Mouse (Mus musculus): ENCODE measurements around the gene Klk14. TPM values are rescaled to one million over a fixed set of nuclear protein-coding genes. Genes with fewer than 3 reads are reported as not detected.
"Not testable (repeated sequence)": the region's sequence is repeated elsewhere in the genome, so short reads cannot be mapped to it uniquely, and the experiment has no call there.

Klk14 gene
- polyA plus RNA-seq, 1 experiment from 2014 or later = not detected

DNA sequence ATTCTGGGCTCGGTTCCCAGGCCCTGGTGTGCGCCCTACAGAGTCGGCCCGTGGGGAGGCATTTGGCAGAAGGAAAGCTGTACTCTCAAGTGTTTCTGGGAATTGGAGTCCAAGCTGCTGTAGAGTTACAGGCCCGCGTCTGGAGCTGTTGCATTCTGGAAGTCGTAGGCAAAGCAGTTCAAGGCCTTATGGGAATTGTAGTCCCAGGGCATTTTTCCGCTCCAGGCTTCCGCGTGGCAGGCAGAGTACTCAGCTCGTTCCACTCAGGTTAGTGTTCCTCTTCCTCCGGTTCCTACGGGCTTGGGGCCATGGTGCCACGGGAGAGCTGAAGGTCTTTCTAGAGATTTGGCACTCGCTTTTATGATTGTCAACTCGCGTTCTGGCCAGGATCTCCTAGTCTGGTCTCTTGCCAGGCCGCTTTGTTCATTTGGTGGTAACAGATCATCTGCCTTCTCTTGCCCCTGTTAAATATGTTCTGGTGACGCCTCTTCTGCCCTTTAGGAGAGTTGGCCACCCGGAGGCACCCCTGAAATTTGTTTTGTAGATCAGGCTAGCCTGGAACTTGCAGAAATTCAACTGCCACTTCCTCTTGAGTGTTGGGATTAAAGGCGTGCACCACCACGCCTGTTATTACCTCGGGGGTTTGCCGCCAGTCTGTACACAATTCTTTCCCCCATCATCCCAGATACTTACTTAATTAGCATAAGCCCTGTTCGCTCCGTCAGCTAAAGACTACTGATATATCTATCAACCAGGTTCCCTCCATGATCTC is 18.2 kb upstream of the Klk14 start, which contains the start of gene Ctu1:
TSS of gene Ctu1 (plus strand) at position 208 of the 772 bp plus-strand sequence.
- H3K9ac ChIP-seq = peak within 1 kb of the TSS; percentile 75
- peak within 1 kb of the TSS; percentile 77 for H3K4me2 ChIP-seq
- H3K27me3 ChIP-seq (replicated peaks) = no peaks in the 10 kb centered on the region
- 0 out of 2 replicates have a peak, but pooled peaks cover 3% of the 10 kb centered on the region for H3K9me3 ChIP-seq (replicated peaks)
- peaks cover 26% of the 10 kb centered on the region for H3K36me3 ChIP-seq
- H3K4me1 ChIP-seq (replicated peaks) = peaks cover 8% of the 10 kb centered on the region
- H3K4me3 ChIP-seq = peak within 1 kb of the TSS; percentile 65
- under 1% methylated on average over 26 of the region's 26 CpGs for WGBS
- ATAC-seq (ENCODE audit: insufficient number of reproducible peaks, low FRiP score) = peak; percentile 93
- no peak within 1 kb of the TSS for H3K27ac ChIP-seq (ENCODE audit: poor library complexity, severe bottlenecking)

- WGBS = 16% methylated on average over 10 of the region's 10 CpGs
- 0 out of 2 replicates have a peak, but pooled peaks cover 10% of the 10 kb centered on the region for H3K9me3 ChIP-seq (replicated peaks)
- peaks cover 8% of the 10 kb centered on the region for H3K4me1 ChIP-seq (replicated peaks)
- H3K4me3 ChIP-seq = peak overlapping the region; percentile 65
- no peaks in the 10 kb centered on the region for H3K27me3 ChIP-seq (replicated peaks)
- peak overlapping the region; percentile 77 for H3K4me2 ChIP-seq
- no peak for ATAC-seq (ENCODE audit: insufficient number of reproducible peaks, low FRiP score)
- peak overlapping the region; percentile 75 for H3K9ac ChIP-seq
- H3K36me3 ChIP-seq = peaks cover 34% of the 10 kb centered on the region
- no peak overlapping the region for H3K27ac ChIP-seq (ENCODE audit: poor library complexity, severe bottlenecking)
Observed at GRCm38 (mm10) chr7:43672581-43673260, 17.5 kb upstream of the Klk14 start.

DNA sequence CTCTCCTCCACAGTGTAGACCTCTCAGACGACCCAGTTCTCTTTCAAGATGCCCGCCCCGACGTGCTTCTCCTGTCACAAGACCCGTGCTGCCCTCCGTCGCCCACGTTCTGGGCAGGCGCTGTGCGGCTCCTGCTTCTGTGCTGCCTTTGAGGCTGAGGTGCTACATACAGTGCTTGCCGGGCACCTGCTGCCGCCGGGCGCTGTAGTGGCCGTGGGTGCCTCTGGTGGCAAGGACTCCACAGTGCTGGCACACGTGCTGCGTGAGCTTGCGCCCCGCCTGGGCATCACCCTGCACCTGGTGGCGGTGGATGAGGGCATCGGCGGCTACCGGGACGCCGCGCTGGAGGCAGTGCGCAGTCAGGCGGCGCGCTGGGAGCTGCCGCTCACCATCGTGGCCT is 15.1 kb upstream of the Klk14 start:
- H3K9ac ChIP-seq = no peak overlapping the region
- H3K27ac ChIP-seq (ENCODE audit: poor library complexity, severe bottlenecking) = no peak overlapping the region
- H3K4me2 ChIP-seq = no peak overlapping the region
- WGBS = 86% methylated on average over 32 of the region's 32 CpGs
- no peak overlapping the region for H3K4me3 ChIP-seq
- H3K4me1 ChIP-seq (replicated peaks) = peaks cover 8% of the 10 kb centered on the region
- no peak for ATAC-seq (ENCODE audit: insufficient number of reproducible peaks, low FRiP score)
- H3K9me3 ChIP-seq (replicated peaks) = 0 out of 2 replicates have a peak, but pooled peaks cover 12% of the 10 kb centered on the region
- H3K27me3 ChIP-seq (replicated peaks) = no peaks in the 10 kb centered on the region
- H3K36me3 ChIP-seq = peaks cover 42% of the 10 kb centered on the region

DNA sequence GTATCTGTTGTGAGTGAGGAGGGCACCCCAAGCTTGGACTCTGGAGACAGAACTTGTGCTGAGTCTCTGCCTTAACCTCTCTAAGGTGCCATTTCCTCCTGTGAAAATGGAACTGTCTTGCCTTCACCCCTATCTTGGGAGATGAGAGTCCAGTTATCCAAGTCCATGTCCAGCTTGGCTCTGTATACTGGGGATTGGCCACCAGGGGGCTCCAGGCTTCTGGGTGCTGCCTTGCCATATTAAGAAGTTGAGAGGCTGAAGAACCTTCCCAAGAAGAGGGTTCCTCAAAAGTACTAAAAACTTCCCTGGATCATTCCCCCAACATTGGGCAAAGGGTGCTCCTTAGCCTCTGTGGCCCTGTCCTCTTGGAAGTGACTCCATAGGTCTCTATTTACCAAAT is 11.7 kb upstream of the Klk14 start:
- Histone ChIP-seq H3K27me3 (replicated peaks) (no peaks in the 10 kb centered on the region), H3K9me3 (replicated peaks) (0 out of 2 replicates have a peak, but pooled peaks cover 12% of the 10 kb centered on the region), H3K27ac (ENCODE audit: poor library complexity, severe bottlenecking) (no peak overlapping the region), H3K9ac (no peak overlapping the region), H3K36me3 (peaks cover 42% of the 10 kb centered on the region), H3K4me2 (no peak overlapping the region), H3K4me3 (no peak overlapping the region), H3K4me1 (replicated peaks) (no peaks in the 10 kb centered on the region)
- ATAC-seq (ENCODE audit: insufficient number of reproducible peaks, low FRiP score) = no peak

DNA sequence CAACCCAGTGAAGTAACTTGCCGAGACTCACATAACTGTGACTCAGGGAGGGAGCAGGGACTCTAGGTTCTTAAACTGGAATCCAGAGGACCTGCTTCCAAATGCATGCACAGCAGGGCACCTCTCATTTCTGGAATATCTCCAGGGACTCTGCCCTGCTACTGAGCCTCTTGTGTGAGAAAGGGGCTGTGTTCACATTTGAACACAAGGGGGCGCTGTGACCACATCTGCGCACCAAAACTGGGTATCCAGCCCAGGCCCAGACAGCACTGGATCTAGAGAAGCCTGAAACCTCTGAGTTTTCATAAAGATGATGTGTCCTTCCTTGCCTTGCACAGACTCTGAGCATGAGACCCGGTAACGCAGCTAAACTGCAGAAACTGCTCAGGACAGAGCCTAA is 9.3 kb upstream of the Klk14 start:
- H3K9me3 ChIP-seq (replicated peaks) = 0 out of 2 replicates have a peak, but pooled peaks cover 12% of the 10 kb centered on the region
- H3K27ac ChIP-seq (ENCODE audit: poor library complexity, severe bottlenecking) = no peak overlapping the region
- 20% methylated on average over 5 of the region's 5 CpGs for WGBS
- H3K36me3 ChIP-seq = peaks cover 26% of the 10 kb centered on the region
- H3K4me2 ChIP-seq = no peak overlapping the region
- H3K27me3 ChIP-seq (replicated peaks) = no peaks in the 10 kb centered on the region
- ATAC-seq (ENCODE audit: insufficient number of reproducible peaks, low FRiP score) = no peak
- H3K9ac ChIP-seq = no peak overlapping the region
- H3K4me1 ChIP-seq (replicated peaks) = no peaks in the 10 kb centered on the region
- H3K4me3 ChIP-seq = no peak overlapping the region

GRCm38 (mm10) chr7:43682511-43682910 is 7.7 kb upstream of the Klk14 start:
- not testable (repeated sequence) for H3K4me3 ChIP-seq; H3K27me3 ChIP-seq (replicated peaks); H3K27ac ChIP-seq (ENCODE audit: poor library complexity, severe bottlenecking); H3K9ac ChIP-seq; H3K4me2 ChIP-seq; H3K9me3 ChIP-seq (replicated peaks); ATAC-seq (ENCODE audit: insufficient number of reproducible peaks, low FRiP score); H3K4me1 ChIP-seq (replicated peaks)
- 27% methylated on average over 1 of the region's 1 CpGs for WGBS
- peaks cover 11% of the 10 kb centered on the region for H3K36me3 ChIP-seq

DNA sequence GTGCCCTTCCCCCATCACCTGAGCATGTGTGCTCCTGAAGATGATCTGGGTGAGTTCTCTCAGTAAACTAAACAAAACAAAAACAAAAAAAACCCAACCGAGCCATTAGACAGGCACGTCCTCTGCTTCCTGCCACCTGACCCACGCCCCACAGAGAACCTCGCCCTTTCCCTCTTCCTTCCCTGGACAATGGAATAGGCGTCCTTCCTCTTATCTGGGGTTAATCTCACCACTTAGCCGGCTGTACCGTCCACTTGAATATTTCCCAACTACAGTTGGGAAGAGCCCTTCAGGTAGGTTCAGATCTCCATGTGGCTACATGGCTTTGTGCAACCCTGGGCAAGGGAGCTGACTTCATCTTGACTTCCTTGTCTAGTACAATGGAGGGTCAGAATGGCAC is 5.1 kb upstream of the Klk14 start:
- no peaks in the 10 kb centered on the region for H3K4me1 ChIP-seq (replicated peaks)
- no peak overlapping the region for H3K9ac ChIP-seq
- no peak overlapping the region for H3K4me2 ChIP-seq
- H3K36me3 ChIP-seq = no peaks in the 10 kb centered on the region
- WGBS = 52% methylated on average over 7 of the region's 7 CpGs
- no peaks in the 10 kb centered on the region for H3K27me3 ChIP-seq (replicated peaks)
- no peak overlapping the region for H3K27ac ChIP-seq (ENCODE audit: poor library complexity, severe bottlenecking)
- no peaks in the 10 kb centered on the region for H3K9me3 ChIP-seq (replicated peaks)
- H3K4me3 ChIP-seq = no peak overlapping the region
- ATAC-seq (ENCODE audit: insufficient number of reproducible peaks, low FRiP score) = no peak

DNA sequence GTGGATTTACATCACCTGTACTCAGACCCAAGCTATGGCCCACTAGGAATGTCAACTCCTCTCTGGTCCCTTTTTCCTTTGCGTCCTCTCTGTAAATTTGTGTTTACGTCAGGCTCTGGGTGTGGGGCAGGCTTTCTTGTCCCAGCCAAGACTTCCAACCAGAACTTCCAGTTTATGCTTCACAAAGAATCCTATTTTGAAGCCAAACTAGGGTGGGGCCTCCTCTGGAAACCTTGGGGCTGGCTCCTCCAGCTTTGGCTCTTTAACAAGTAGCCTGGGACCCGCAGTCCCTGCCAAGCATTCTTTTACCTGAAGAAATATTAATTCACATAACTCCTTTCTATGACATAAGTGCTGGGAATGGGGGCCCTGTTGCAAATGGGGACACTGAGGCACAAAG is 19.8 kb downstream of the Klk14 start:
- no peaks in the 10 kb centered on the region for H3K36me3 ChIP-seq
- H3K4me3 ChIP-seq = no peak overlapping the region
- WGBS = 80% methylated on average over 3 of the region's 3 CpGs
- peaks cover 16% of the 10 kb centered on the region for H3K27me3 ChIP-seq (replicated peaks)
- H3K9me3 ChIP-seq (replicated peaks) = no peaks in the 10 kb centered on the region
- H3K4me1 ChIP-seq (replicated peaks) = peaks cover 12% of the 10 kb centered on the region
- ATAC-seq (ENCODE audit: insufficient number of reproducible peaks, low FRiP score) = no peak
- no peak overlapping the region for H3K4me2 ChIP-seq
- H3K9ac ChIP-seq = no peak overlapping the region
- H3K27ac ChIP-seq (ENCODE audit: poor library complexity, severe bottlenecking) = no peak overlapping the region

DNA sequence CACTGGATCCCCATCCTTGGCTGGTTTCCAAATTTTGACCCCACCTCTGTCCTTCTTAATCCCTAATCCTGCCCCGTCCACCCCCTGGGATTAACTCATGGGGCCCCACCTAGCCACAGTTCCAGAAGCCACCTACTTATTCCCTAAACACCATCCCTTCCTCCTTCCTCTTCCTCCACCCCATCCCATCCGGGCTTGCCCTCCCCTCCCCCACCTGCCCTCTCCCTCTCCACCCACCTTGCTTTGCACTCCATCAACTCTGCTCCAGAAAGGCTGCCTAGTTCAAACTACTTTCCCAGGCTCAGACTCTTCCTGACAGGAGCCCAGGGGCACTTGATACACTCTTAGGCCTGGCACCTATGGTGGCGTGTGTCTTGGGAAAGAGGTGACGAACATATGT is 22.0 kb downstream of the Klk14 start, which contains the start of gene Klk13:
TSS of gene Klk13 (plus strand) at position 301 of the 400 bp plus-strand sequence.
- H3K27ac ChIP-seq (ENCODE audit: poor library complexity, severe bottlenecking) = no peak within 1 kb of the TSS
- no peak for ATAC-seq (ENCODE audit: insufficient number of reproducible peaks, low FRiP score)
- H3K9ac ChIP-seq = no peak within 1 kb of the TSS
- no peak within 1 kb of the TSS; the same call in 1 of the 2 replicates for H3K4me3 ChIP-seq
- peaks cover 16% of the 10 kb centered on the region for H3K27me3 ChIP-seq (replicated peaks)
- H3K4me1 ChIP-seq (replicated peaks) = peaks cover 12% of the 10 kb centered on the region
- H3K9me3 ChIP-seq (replicated peaks) = no peaks in the 10 kb centered on the region
- H3K36me3 ChIP-seq = no peaks in the 10 kb centered on the region
- 49% methylated on average over 4 of the region's 4 CpGs for WGBS
- H3K4me2 ChIP-seq = peak within 1 kb of the TSS; percentile 51

DNA sequence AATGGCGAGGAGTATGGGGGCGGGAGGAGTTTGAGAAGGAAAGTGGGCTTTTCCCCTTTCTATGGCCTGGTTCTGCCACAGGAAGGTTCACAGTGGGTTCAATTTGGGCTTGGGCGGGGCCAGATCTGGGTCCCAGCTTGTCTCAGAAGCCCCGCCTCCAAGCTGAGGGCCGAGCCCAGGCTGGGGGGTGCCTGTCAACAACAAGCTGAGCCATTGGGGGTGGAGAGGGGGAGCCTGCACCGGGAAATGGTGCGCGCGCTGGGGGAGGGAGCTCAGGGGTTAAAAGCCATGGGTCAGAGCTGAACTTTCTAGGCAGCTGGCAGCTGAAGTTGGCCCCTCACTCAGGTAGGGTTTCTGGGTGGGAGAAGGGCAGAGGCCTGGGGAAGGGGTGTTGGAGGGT is 22.7 kb downstream of the Klk14 start:
- H3K4me2 ChIP-seq = peak overlapping the region; percentile 51
- H3K27ac ChIP-seq (ENCODE audit: poor library complexity, severe bottlenecking) = no peak overlapping the region
- peaks cover 12% of the 10 kb centered on the region for H3K4me1 ChIP-seq (replicated peaks)
- 0 out of 2 replicates have a peak, but pooled peaks have one; percentile 11 for ATAC-seq (ENCODE audit: insufficient number of reproducible peaks, low FRiP score)
- H3K9ac ChIP-seq = no peak overlapping the region
- no peaks in the 10 kb centered on the region for H3K36me3 ChIP-seq
- WGBS = 5% methylated on average over 9 of the region's 9 CpGs
- peaks cover 16% of the 10 kb centered on the region for H3K27me3 ChIP-seq (replicated peaks)
- no peak overlapping the region; the same call in 1 of the 2 replicates for H3K4me3 ChIP-seq
- no peaks in the 10 kb centered on the region for H3K9me3 ChIP-seq (replicated peaks)

DNA sequence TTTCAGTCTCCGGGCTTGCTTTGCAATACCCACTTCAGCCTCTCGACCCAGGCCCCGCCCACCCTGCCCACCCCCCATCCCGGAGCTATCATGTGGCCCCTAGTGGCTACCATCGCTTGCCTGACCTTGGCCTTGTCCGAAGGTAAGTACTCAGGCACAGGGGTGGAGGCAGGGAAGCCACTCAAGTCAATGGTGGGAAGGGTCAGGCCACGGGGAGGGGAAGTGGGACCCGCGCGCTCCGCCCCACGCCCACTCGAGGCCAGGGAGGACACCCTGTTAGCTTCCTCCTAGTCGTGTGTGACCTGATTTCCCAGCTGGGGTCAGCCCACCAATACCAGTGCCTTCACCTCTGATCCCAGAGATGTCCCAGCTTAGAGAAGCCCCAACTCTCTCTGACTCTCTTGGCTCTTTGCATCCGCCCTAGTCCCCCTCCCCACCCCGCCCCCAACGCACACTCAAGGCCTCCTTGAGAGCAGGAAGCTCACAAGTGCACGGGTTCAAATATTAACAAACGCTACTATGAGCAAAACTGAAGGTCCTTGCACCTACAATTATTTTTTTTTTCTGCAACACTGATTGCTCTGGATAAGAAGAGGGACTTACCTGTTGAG is 23.6 kb downstream of the Klk14 start:
- Histone ChIP-seq H3K9me3 (replicated peaks) (no peaks in the 10 kb centered on the region), H3K27me3 (replicated peaks) (peaks cover 16% of the 10 kb centered on the region), H3K4me1 (replicated peaks) (peaks cover 12% of the 10 kb centered on the region), H3K36me3 (no peaks in the 10 kb centered on the region), H3K27ac (ENCODE audit: poor library complexity, severe bottlenecking) (no peak overlapping the region), H3K9ac (no peak overlapping the region), H3K4me3 (peak overlapping the region; percentile 11; the same call in 1 of the 2 replicates), H3K4me2 (peak overlapping the region; percentile 51)
- no peak for ATAC-seq (ENCODE audit: insufficient number of reproducible peaks, low FRiP score)
- 6% methylated on average over 19 of the region's 19 CpGs for WGBS
